Mouse (Mus musculus) stomach, embryonic 15.5 days (tissue): ENCODE results near the gene Tctex1d2. TPM values are rescaled to one million over a fixed set of nuclear protein-coding genes. Genes with fewer than 3 reads are reported as not detected.
"Not testable (repeated sequence)": the region's sequence is repeated elsewhere in the genome, so short reads cannot be mapped to it uniquely, and the experiment has no call there.

Source experiments
- ATAC-seq: fragments of 200-750 bp; cut with Nextera tagmentation; 2 replicates; pipeline ENCODE4 v1.8.0; 2017; ENCODE audit warnings: low read depth, moderate number of reproducible peaks, moderate TSS enrichment; ENCODE audit not compliant: insufficient read depth, low FRiP score
- H3K27ac ChIP-seq: fragments of 300-500 bp; sonication (generic); 2 replicates; pipeline ENCODE4 v1.5.1; 2015; ENCODE audit warnings: mild to moderate bottlenecking, inconsistent platforms
- H3K27me3 ChIP-seq: fragments of 300-500 bp; sonication (generic); replicated peaks from 2 replicates; pipeline ENCODE4 v1.6.1; 2015; ENCODE audit warnings: inconsistent platforms
- H3K36me3 ChIP-seq: fragments of 300-500 bp; sonication (generic); 2 replicates; pipeline ENCODE4 v1.6.1; 2015; ENCODE audit warnings: inconsistent platforms
- H3K4me1 ChIP-seq: fragments of 300-500 bp; sonication (generic); 2 replicates; pipeline ENCODE4 v1.6.1; 2015; ENCODE audit warnings: inconsistent platforms
- H3K4me2 ChIP-seq: fragments of 300-500 bp; sonication (generic); 2 replicates; pipeline ENCODE4 v1.6.1; 2015; ENCODE audit warnings: mild to moderate bottlenecking, inconsistent platforms
- H3K4me3 ChIP-seq: fragments of 300-500 bp; sonication (generic); replicated peaks from 2 replicates; pipeline ENCODE4 v1.5.1; 2015; ENCODE audit warnings: inconsistent platforms
- H3K9ac ChIP-seq: fragments of 300-500 bp; sonication (generic); 2 replicates; pipeline ENCODE4 v1.6.1; 2015; ENCODE audit warnings: inconsistent platforms
- H3K9me3 ChIP-seq: fragments of 300-500 bp; sonication (generic); 2 replicates; pipeline ENCODE4 v1.6.1; 2016; ENCODE audit warnings: inconsistent platforms
- WGBS: fragments of 180-500 bp; shearing (Covaris S2); methylation state at CpG from one replicate; pipeline ENCODE4 v1.1.7; 2015; 5-methylcytosine and 5-hydroxymethylcytosine counted together
- polyA plus RNA-seq: library from polyadenylated mRNA; unstranded; fragments of >200 nt; fragmentation: Nextera tagmentation; extraction: Ambion mirVana; gene quantifications from 2 replicates; pipeline ENCODE4 v1.2.1, GENCODE M21; 2015

Tctex1d2 gene
- polyA plus RNA-seq, 1 experiment from 2014 or later: 27.5 TPM

- Histone ChIP-seq H3K27ac (no peak overlapping the region), H3K36me3 (no peaks in the 10 kb centered on the region), H3K27me3 (no peaks in the 10 kb centered on the region), H3K9me3 (no peaks in the 10 kb centered on the region), H3K4me2 (no peak overlapping the region), H3K4me1 (peaks cover 10% of the 10 kb centered on the region; the same call in 1 of the 2 replicates), H3K4me3 (no peak overlapping the region), H3K9ac (no peak overlapping the region)
- 43% methylated on average over 6 of the region's 6 CpGs for WGBS
- no peak for ATAC-seq
These were observed 14.6 kb downstream of the Tctex1d2 start for GRCm38 (mm10) chr16:32434066-32434465.

- Histone ChIP-seq H3K27me3 (no peaks in the 10 kb centered on the region), H3K36me3 (no peaks in the 10 kb centered on the region), H3K9ac (no peak overlapping the region), H3K27ac (no peak overlapping the region), H3K4me2 (no peak overlapping the region), H3K9me3 (no peaks in the 10 kb centered on the region), H3K4me3 (no peak overlapping the region), H3K4me1 (peaks cover 6% of the 10 kb centered on the region; the same call in 1 of the 2 replicates)
- ATAC-seq: no peak
These were observed 15.2 kb downstream of the Tctex1d2 start for GRCm38 (mm10) chr16:32434691-32435090.

- Histone ChIP-seq H3K36me3 (no peaks in the 10 kb centered on the region), H3K4me1 (peaks cover 4% of the 10 kb centered on the region; the same call in 1 of the 2 replicates), H3K4me2 (no peak overlapping the region), H3K27me3 (no peaks in the 10 kb centered on the region), H3K4me3 (no peak overlapping the region), H3K9ac (no peak overlapping the region), H3K9me3 (no peaks in the 10 kb centered on the region), H3K27ac (no peak overlapping the region)
- no peak for ATAC-seq
- 67% methylated on average over 1 of the region's 1 CpGs for WGBS
These were observed 17.2 kb downstream of the Tctex1d2 start for GRCm38 (mm10) chr16:32436657-32437056.

GRCm38 (mm10) chr16:32437266-32437665 lies 17.8 kb downstream of the Tctex1d2 start:
- H3K4me1 ChIP-seq: no peaks in the 10 kb centered on the region
- H3K27ac ChIP-seq: no peak overlapping the region
- ATAC-seq: no peak
- H3K27me3 ChIP-seq: no peaks in the 10 kb centered on the region
- H3K9me3 ChIP-seq: no peaks in the 10 kb centered on the region
- no peaks in the 10 kb centered on the region for H3K36me3 ChIP-seq
- H3K4me2 ChIP-seq: no peak overlapping the region
- WGBS: 93% methylated on average over 1 of the region's 1 CpGs
- H3K9ac ChIP-seq: no peak overlapping the region
- H3K4me3 ChIP-seq: no peak overlapping the region

- ATAC-seq: no peak
These were observed 21.9 kb downstream of the Tctex1d2 start for GRCm38 (mm10) chr16:32441432-32441831.

GRCm38 (mm10) chr16:32444615-32445014 lies 25.1 kb downstream of the Tctex1d2 start:
- 83% methylated on average over 3 of the region's 3 CpGs for WGBS
- not testable (repeated sequence) for H3K4me1 ChIP-seq, H3K27ac ChIP-seq

More at GRCm38 (mm10) chr16:32441432-32441831, 21.9 kb downstream of the Tctex1d2 start:
- Histone ChIP-seq H3K27me3 (no peaks in the 10 kb centered on the region), H3K9me3 (no peaks in the 10 kb centered on the region), H3K4me1 (no peaks in the 10 kb centered on the region), H3K4me2 (no peak overlapping the region), H3K27ac (no peak overlapping the region), H3K4me3 (no peak overlapping the region), H3K9ac (no peak overlapping the region), H3K36me3 (no peaks in the 10 kb centered on the region)
- WGBS: 84% methylated on average over 3 of the region's 3 CpGs

GRCm38 (mm10) chr16:32445558-32445957 lies 26.1 kb downstream of the Tctex1d2 start:
- no peak overlapping the region for H3K27ac ChIP-seq
- H3K27me3 ChIP-seq: no peaks in the 10 kb centered on the region
- no peak overlapping the region for H3K9ac ChIP-seq
- 87% methylated on average over 1 of the region's 1 CpGs for WGBS
- H3K4me3 ChIP-seq: no peak overlapping the region
- ATAC-seq: no peak
- no peaks in the 10 kb centered on the region for H3K9me3 ChIP-seq
- no peak overlapping the region for H3K4me2 ChIP-seq
- H3K36me3 ChIP-seq: no peaks in the 10 kb centered on the region
- no peaks in the 10 kb centered on the region for H3K4me1 ChIP-seq

More at GRCm38 (mm10) chr16:32444615-32445014, 25.1 kb downstream of the Tctex1d2 start:
- H3K4me2 ChIP-seq, H3K36me3 ChIP-seq, H3K9ac ChIP-seq, ATAC-seq, H3K9me3 ChIP-seq, H3K27me3 ChIP-seq, H3K4me3 ChIP-seq: not testable (repeated sequence)

- no peaks in the 10 kb centered on the region for H3K27me3 ChIP-seq
- no peak overlapping the region for H3K9ac ChIP-seq
- no peaks in the 10 kb centered on the region for H3K9me3 ChIP-seq
- no peak for ATAC-seq
- no peak overlapping the region for H3K4me3 ChIP-seq
- WGBS: 77% methylated on average over 2 of the region's 2 CpGs
- no peak overlapping the region for H3K4me2 ChIP-seq
- H3K4me1 ChIP-seq: no peaks in the 10 kb centered on the region
- H3K27ac ChIP-seq: no peak overlapping the region
- no peaks in the 10 kb centered on the region for H3K36me3 ChIP-seq
These were observed 27.1 kb downstream of the Tctex1d2 start for GRCm38 (mm10) chr16:32446563-32447138.

GRCm38 (mm10) chr16:32449665-32450064 lies 30.2 kb downstream of the Tctex1d2 start:
- 59% methylated on average over 3 of the region's 3 CpGs for WGBS
- Histone ChIP-seq H3K4me2 (no peak overlapping the region), H3K9me3 (no peaks in the 10 kb centered on the region), H3K4me1 (no peaks in the 10 kb centered on the region), H3K27ac (peak overlapping the region; percentile 41; the same call in 1 of the 2 replicates), H3K4me3 (no peak overlapping the region), H3K27me3 (no peaks in the 10 kb centered on the region), H3K36me3 (no peaks in the 10 kb centered on the region), H3K9ac (no peak overlapping the region)
- peak; percentile 90; the same call in 1 of the 2 replicates for ATAC-seq

- H3K27me3 ChIP-seq: no peaks in the 10 kb centered on the region
- H3K4me1 ChIP-seq: no peaks in the 10 kb centered on the region
- H3K36me3 ChIP-seq: no peaks in the 10 kb centered on the region
- no peak overlapping the region for H3K9ac ChIP-seq
- H3K4me2 ChIP-seq: no peak overlapping the region
- H3K4me3 ChIP-seq: no peak overlapping the region
- ATAC-seq: no peak
- peak overlapping the region; percentile 33; the same call in 1 of the 2 replicates for H3K27ac ChIP-seq
- H3K9me3 ChIP-seq: no peaks in the 10 kb centered on the region
- 98% methylated on average over 2 of the region's 2 CpGs for WGBS
These were observed 30.6 kb downstream of the Tctex1d2 start for GRCm38 (mm10) chr16:32450133-32450532.

GRCm38 (mm10) chr16:32453102-32453501 lies 33.6 kb downstream of the Tctex1d2 start:
- Histone ChIP-seq H3K9ac (no peak overlapping the region), H3K27ac (no peak overlapping the region), H3K4me2 (no peak overlapping the region), H3K4me3 (no peak overlapping the region), H3K9me3 (no peaks in the 10 kb centered on the region), H3K36me3 (no peaks in the 10 kb centered on the region), H3K4me1 (no peaks in the 10 kb centered on the region), H3K27me3 (no peaks in the 10 kb centered on the region)
- WGBS: 90% methylated on average over 8 of the region's 8 CpGs
- no peak for ATAC-seq

GRCm38 (mm10) chr16:32454646-32455045 lies 35.1 kb downstream of the Tctex1d2 start:
- no peak overlapping the region for H3K9ac ChIP-seq
- no peaks in the 10 kb centered on the region for H3K4me1 ChIP-seq
- no peaks in the 10 kb centered on the region for H3K9me3 ChIP-seq
- no peak overlapping the region for H3K4me3 ChIP-seq
- H3K27me3 ChIP-seq: no peaks in the 10 kb centered on the region
- WGBS: 92% methylated on average over 5 of the region's 5 CpGs
- H3K4me2 ChIP-seq: no peak overlapping the region
- no peaks in the 10 kb centered on the region for H3K36me3 ChIP-seq
- H3K27ac ChIP-seq: no peak overlapping the region
- no peak for ATAC-seq

- Histone ChIP-seq H3K9me3 (no peaks in the 10 kb centered on the region), H3K4me3 (no peak overlapping the region), H3K4me1 (no peaks in the 10 kb centered on the region), H3K27me3 (no peaks in the 10 kb centered on the region), H3K27ac (no peak overlapping the region), H3K4me2 (no peak overlapping the region), H3K9ac (no peak overlapping the region), H3K36me3 (no peaks in the 10 kb centered on the region)
- no peak for ATAC-seq
These were observed 36.6 kb downstream of the Tctex1d2 start for GRCm38 (mm10) chr16:32456086-32456485.
